13 mouse cellular contexts compared by ENCODE assay signal in genomic region chr4:126986768-126987167, GRCm38 (mm10).
"Had no signal": no experiment of that assay in that cellular context is flagged by ENCODE, and none has a peak within 500 bp of the region (broad histone marks: within the 10 kb centered on the region; RNA-seq: fewer than 3 reads in every experiment).

No protein-coding gene starts in this region.

- H3K9me3 ChIP-seq: intestine, embryonic 15.5 days; limb, embryonic 15.5 days; midbrain, embryonic 12.5 days; neural tube, embryonic 13.5 days had no signal

- DNase-seq: kidney, postnatal 14 days; layer of hippocampus, adult 9-11 months; lung, adult 18-20 months; retina, postnatal 1 day; right cerebral cortex, postnatal 4 days; spleen, adult 18-20 months; thymus, adult 2 months; thymus, postnatal 36 days had no signal

- H3K9ac ChIP-seq: intestine, embryonic 15.5 days; limb, embryonic 15.5 days; midbrain, embryonic 12.5 days; neural tube, embryonic 13.5 days had no signal

- H3K4me2 ChIP-seq: intestine, embryonic 15.5 days; limb, embryonic 15.5 days; midbrain, embryonic 12.5 days; neural tube, embryonic 13.5 days had no signal

- H3K36me3 ChIP-seq: intestine, embryonic 15.5 days; limb, embryonic 15.5 days; midbrain, embryonic 12.5 days; neural tube, embryonic 13.5 days had no signal

- H3K4me3 ChIP-seq: intestine, embryonic 15.5 days; limb, embryonic 15.5 days; midbrain, embryonic 12.5 days; neural tube, embryonic 13.5 days had no signal

- ATAC-seq: intestine, embryonic 15.5 days; midbrain, embryonic 16.5 days had no signal

- H3K4me1 ChIP-seq: intestine, embryonic 15.5 days; limb, embryonic 15.5 days; midbrain, embryonic 12.5 days; neural tube, embryonic 13.5 days had no signal

- H3K27ac ChIP-seq: intestine, embryonic 15.5 days; limb, embryonic 15.5 days; midbrain, embryonic 12.5 days; neural tube, embryonic 13.5 days had no signal

- H3K27me3 ChIP-seq: intestine, embryonic 15.5 days; limb, embryonic 15.5 days; midbrain, embryonic 12.5 days; neural tube, embryonic 13.5 days had no signal
